Mouse (Mus musculus) liver, embryonic 15.5 days (tissue): ENCODE data around the gene Cyp1a1. TPM values are rescaled to one million over a fixed set of nuclear protein-coding genes. Genes with fewer than 3 reads are reported as not detected.

ENCODE experiments used
- ATAC-seq: fragments of 200-750 bp; cut with Nextera tagmentation; 2 replicates; pipeline ENCODE4 v1.8.0; 2017; ENCODE audit warnings: moderate number of reproducible peaks, mild to moderate bottlenecking, moderate library complexity; ENCODE audit not compliant: insufficient read depth
- H3K27ac ChIP-seq: fragments of 300-500 bp; sonication (generic); replicated peaks from 2 replicates; pipeline ENCODE4 v1.5.1; 2015; ENCODE audit warnings: mild to moderate bottlenecking, inconsistent platforms
- H3K27me3 ChIP-seq: fragments of 300-500 bp; sonication (generic); 2 replicates; pipeline ENCODE4 v1.6.1; 2015; ENCODE audit warnings: mild to moderate bottlenecking, inconsistent platforms
- H3K36me3 ChIP-seq: fragments of 300-500 bp; sonication (generic); replicated peaks from 2 replicates; pipeline ENCODE4 v1.6.1; 2015; ENCODE audit warnings: moderate library complexity, mild to moderate bottlenecking, inconsistent platforms
- H3K4me1 ChIP-seq: fragments of 300-500 bp; sonication (generic); replicated peaks from 2 replicates; pipeline ENCODE4 v1.6.1; 2015; ENCODE audit warnings: inconsistent platforms
- H3K4me2 ChIP-seq: fragments of 300-500 bp; sonication (generic); 2 replicates; pipeline ENCODE4 v1.6.1; 2015; ENCODE audit warnings: moderate library complexity, mild to moderate bottlenecking, inconsistent platforms
- H3K4me3 ChIP-seq: fragments of 300-500 bp; sonication (generic); replicated peaks from 2 replicates; pipeline ENCODE4 v1.5.1; 2015; ENCODE audit warnings: mild to moderate bottlenecking, inconsistent platforms
- H3K9ac ChIP-seq: fragments of 300-500 bp; sonication (generic); 2 replicates; pipeline ENCODE4 v1.6.1; 2015; ENCODE audit warnings: moderate library complexity, mild to moderate bottlenecking, inconsistent platforms
- H3K9me3 ChIP-seq: fragments of 300-500 bp; sonication (generic); replicated peaks from 2 replicates; pipeline ENCODE4 v1.6.1; 2016; ENCODE audit warnings: inconsistent platforms
- WGBS: fragments of 180-500 bp; shearing (Covaris S2); methylation state at CpG from one replicate; pipeline ENCODE4 v1.1.7; 2015; ENCODE audit warnings: mixed read lengths; ENCODE audit not compliant: insufficient replicate concordance; 5-methylcytosine and 5-hydroxymethylcytosine counted together
- polyA plus RNA-seq: library from polyadenylated mRNA; unstranded; fragments of >200 nt; fragmentation: Nextera tagmentation; extraction: Ambion mirVana; gene quantifications from 2 replicates; pipeline ENCODE4 v1.2.1, GENCODE M21; 2015

Cyp1a1 gene
- 0.13 and 0.16 TPM in 2 replicates for polyA plus RNA-seq

GRCm38 (mm10) chr9:57687751-57688150, at the start of gene Cyp1a1:
Cyp1a1 (plus strand) TSS chr9:57687928.
- H3K27ac ChIP-seq: no peak within 1 kb of the TSS
- no peak for ATAC-seq

GRCm38 (mm10) chr9:57638651-57639459, 48.9 kb upstream of the Cyp1a1 start:
- Histone ChIP-seq H3K4me1 (peaks cover 93% of the 10 kb centered on the region), H3K27me3 (no peaks in the 10 kb centered on the region), H3K36me3 (peaks cover 20% of the 10 kb centered on the region), H3K9ac (peak overlapping the region; percentile 19), H3K27ac (peak overlapping the region; percentile 96), H3K9me3 (no peaks in the 10 kb centered on the region), H3K4me3 (peak overlapping the region; percentile 24), H3K4me2 (peak overlapping the region; percentile 71)
- WGBS: 6% methylated on average over 8 of the region's 8 CpGs
- ATAC-seq: peak; percentile 80

More at GRCm38 (mm10) chr9:57687751-57688150, at the start of gene Cyp1a1:
- 74% methylated on average over 2 of the region's 2 CpGs for WGBS
- Histone ChIP-seq H3K4me1 (no peaks in the 10 kb centered on the region), H3K9me3 (no peaks in the 10 kb centered on the region), H3K4me3 (no peak within 1 kb of the TSS), H3K27me3 (peaks cover 6% of the 10 kb centered on the region), H3K4me2 (no peak within 1 kb of the TSS), H3K9ac (no peak within 1 kb of the TSS), H3K36me3 (no peaks in the 10 kb centered on the region)

DNA sequence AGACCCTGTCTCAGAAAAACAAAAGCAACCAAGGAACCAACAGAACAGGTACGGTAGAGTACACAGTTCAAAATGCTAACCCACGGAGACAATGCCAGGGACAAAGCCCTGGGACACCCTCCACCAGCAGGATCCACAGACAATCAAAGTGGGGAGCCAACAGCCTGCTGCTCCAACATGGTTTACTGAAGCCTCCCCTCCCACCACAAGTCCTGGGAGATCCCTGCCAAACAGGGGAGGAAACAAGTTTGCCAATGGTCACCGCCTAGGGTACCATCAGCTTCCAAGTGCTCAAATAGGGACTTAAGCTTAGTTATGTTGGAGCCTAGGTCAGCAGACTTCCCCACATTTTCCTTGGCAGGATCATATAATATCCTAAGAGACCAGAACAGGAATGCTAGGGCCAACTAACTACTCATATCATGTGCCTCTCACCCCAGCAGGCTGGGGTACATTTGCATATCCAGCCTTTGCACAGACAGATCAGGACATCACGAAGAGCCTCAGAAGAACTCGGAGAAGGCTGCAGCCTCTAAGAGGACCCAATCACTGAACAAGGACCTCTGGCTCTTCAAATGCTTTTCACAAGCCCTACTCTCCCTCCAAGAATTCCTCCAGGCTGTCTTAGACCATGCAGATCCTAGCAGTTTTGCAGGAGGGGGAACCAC, 47.9 kb upstream of the Cyp1a1 start:
- H3K9ac ChIP-seq: peak overlapping the region; percentile 40
- no peaks in the 10 kb centered on the region for H3K27me3 ChIP-seq
- H3K9me3 ChIP-seq: no peaks in the 10 kb centered on the region
- H3K27ac ChIP-seq: peak overlapping the region; percentile 96
- WGBS: 32% methylated on average over 5 of the region's 5 CpGs
- peak overlapping the region; percentile 47 for H3K4me3 ChIP-seq
- peak overlapping the region; percentile 71 for H3K4me2 ChIP-seq
- H3K4me1 ChIP-seq: peaks cover 93% of the 10 kb centered on the region
- ATAC-seq: no peak
- H3K36me3 ChIP-seq: peaks cover 14% of the 10 kb centered on the region; the same call in 1 of the 2 replicates

DNA sequence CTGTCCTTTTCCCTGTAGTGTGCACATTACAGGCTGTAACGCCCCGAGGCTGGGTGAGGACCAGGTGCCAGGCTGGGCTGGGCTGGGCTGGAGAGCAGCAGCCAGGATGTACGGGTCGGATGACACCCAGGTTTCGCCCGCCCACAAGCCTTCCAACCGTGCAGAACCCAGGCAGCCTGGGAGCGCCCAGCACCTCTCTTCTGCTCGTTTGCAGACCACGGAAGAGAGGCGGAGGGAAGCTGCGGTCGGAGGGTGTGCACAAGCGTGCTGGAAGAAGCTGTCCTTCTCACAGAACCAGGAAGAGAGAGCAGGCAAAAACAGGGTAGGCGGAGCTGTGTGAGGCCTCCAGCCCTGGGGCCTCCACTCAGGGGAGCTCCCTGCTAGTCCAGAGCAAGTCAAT, 47.3 kb upstream of the Cyp1a1 start:
- Histone ChIP-seq H3K9ac (peak overlapping the region; percentile 40), H3K4me2 (peak overlapping the region; percentile 71), H3K27ac (peak overlapping the region; percentile 96), H3K9me3 (no peaks in the 10 kb centered on the region), H3K27me3 (no peaks in the 10 kb centered on the region), H3K4me1 (peaks cover 95% of the 10 kb centered on the region), H3K4me3 (peak overlapping the region; percentile 47), H3K36me3 (peaks cover 14% of the 10 kb centered on the region; the same call in 1 of the 2 replicates)
- WGBS: 2% methylated on average over 15 of the region's 15 CpGs
- peak; percentile 40 for ATAC-seq

GRCm38 (mm10) chr9:57641022-57641421, 46.7 kb upstream of the Cyp1a1 start:
- no peak for ATAC-seq
- H3K4me3 ChIP-seq: peak overlapping the region; percentile 47; the same call in 1 of the 2 replicates
- whole genome bisulfite sequencing: 67% methylated on average over 1 of the region's 1 CpGs

DNA sequence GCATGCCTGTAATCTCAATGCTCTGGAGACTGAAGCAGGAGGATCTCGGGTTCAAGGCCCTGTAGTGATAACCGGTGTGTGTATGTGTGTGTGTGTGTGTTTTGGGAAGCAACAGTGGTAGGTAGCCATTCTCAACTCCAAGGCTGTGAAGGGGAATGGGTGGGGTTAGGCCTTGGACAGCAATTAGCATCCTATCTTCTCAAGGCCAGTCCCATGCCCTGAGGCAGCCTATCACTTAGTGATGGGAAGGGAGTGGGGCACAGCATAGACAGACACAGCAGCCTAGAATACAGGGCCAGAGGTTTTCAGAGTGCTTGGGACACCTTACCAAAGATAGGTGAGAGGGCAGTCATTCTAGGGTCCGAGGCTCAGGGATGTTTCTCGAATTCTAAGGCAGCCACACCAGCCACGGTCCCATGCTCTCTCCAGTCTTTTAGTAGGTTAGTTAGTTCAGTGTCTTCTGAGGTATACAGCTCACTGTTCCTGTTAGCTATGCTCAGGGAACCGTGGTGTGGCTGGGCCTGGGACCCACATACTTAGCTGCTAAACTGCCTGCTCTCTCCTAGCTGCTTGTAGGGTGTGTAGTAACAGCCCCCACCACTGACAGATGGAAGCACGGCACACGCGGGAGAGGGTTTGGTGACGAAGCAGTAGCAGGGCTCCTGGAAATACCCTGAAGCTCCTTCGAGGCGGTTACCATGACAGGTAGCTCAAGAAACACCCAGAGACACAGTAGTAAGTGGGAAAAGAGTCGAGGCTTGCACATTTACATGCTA, 45.8 kb upstream of the Cyp1a1 start:
- H3K36me3 ChIP-seq: peaks cover 10% of the 10 kb centered on the region; the same call in 1 of the 2 replicates
- no peak overlapping the region for H3K4me3 ChIP-seq
- H3K4me1 ChIP-seq: peaks cover 99% of the 10 kb centered on the region
- 59% methylated on average over 13 of the region's 13 CpGs for WGBS
- no peaks in the 10 kb centered on the region for H3K27me3 ChIP-seq
- H3K9me3 ChIP-seq: no peaks in the 10 kb centered on the region
- no peak for ATAC-seq
- no peak overlapping the region for H3K9ac ChIP-seq
- H3K4me2 ChIP-seq: no peak overlapping the region; the same call in none of the 2 replicates
- H3K27ac ChIP-seq: peak overlapping the region; percentile 96

More at GRCm38 (mm10) chr9:57641022-57641421, 46.7 kb upstream of the Cyp1a1 start:
- Histone ChIP-seq H3K4me1 (peaks cover 95% of the 10 kb centered on the region), H3K9ac (peak overlapping the region; percentile 40), H3K36me3 (peaks cover 10% of the 10 kb centered on the region; the same call in 1 of the 2 replicates), H3K4me2 (peak overlapping the region; percentile 71), H3K27me3 (no peaks in the 10 kb centered on the region), H3K27ac (peak overlapping the region; percentile 96), H3K9me3 (no peaks in the 10 kb centered on the region)

GRCm38 (mm10) chr9:57643169-57643855, 44.4 kb upstream of the Cyp1a1 start:
- no peaks in the 10 kb centered on the region for H3K9me3 ChIP-seq
- H3K4me2 ChIP-seq: peak overlapping the region; percentile 96
- no peak for ATAC-seq
- H3K27me3 ChIP-seq: no peaks in the 10 kb centered on the region
- peaks cover 10% of the 10 kb centered on the region; the same call in 1 of the 2 replicates for H3K36me3 ChIP-seq
- H3K4me3 ChIP-seq: peak overlapping the region; percentile 93
- peaks cover 92% of the 10 kb centered on the region for H3K4me1 ChIP-seq
- peak overlapping the region; percentile 96 for H3K9ac ChIP-seq
- WGBS: 14% methylated on average over 9 of the region's 9 CpGs
- H3K27ac ChIP-seq: peak overlapping the region; percentile 96

GRCm38 (mm10) chr9:57643856-57644180, 43.9 kb upstream of the Cyp1a1 start:
- Histone ChIP-seq H3K27ac (peak overlapping the region; percentile 96), H3K9ac (peak overlapping the region; percentile 96), H3K9me3 (no peaks in the 10 kb centered on the region), H3K4me1 (peaks cover 91% of the 10 kb centered on the region), H3K36me3 (peaks cover 10% of the 10 kb centered on the region; the same call in 1 of the 2 replicates), H3K27me3 (no peaks in the 10 kb centered on the region), H3K4me2 (peak overlapping the region; percentile 96), H3K4me3 (peak overlapping the region; percentile 93)
- peak; percentile 23; the same call in 1 of the 2 replicates for ATAC-seq
- WGBS: 7% methylated on average over 7 of the region's 7 CpGs

DNA sequence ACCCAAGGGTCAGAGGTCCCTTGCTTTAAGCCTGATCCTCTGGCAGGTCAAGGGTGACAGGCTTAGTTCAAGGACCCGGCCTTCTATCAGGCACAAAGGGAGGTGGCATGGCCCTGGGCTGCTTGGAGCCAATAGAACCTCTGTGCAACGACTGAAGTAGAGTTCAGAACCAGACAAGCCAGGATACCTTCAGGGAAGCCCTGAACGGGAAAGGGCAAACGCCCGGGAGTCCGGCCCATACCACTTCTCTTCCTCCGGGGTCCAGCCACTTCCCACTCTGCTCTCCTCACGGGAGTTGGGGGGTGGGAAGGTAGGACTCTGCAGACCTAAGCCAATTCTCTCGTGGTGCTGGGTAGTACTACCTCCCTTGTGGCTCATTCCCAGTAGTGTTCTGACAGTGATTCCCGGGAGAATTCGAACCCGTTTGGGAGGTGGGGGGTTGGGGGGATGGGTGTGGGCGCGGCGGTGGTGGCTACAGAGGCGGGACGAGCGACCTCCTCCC, 43.2 kb upstream of the Cyp1a1 start:
- H3K36me3 ChIP-seq: peaks cover 10% of the 10 kb centered on the region; the same call in 1 of the 2 replicates
- peaks cover 84% of the 10 kb centered on the region for H3K4me1 ChIP-seq
- peak overlapping the region; percentile 96 for H3K27ac ChIP-seq
- no peaks in the 10 kb centered on the region for H3K27me3 ChIP-seq
- ATAC-seq: no peak
- H3K9me3 ChIP-seq: no peaks in the 10 kb centered on the region
- H3K9ac ChIP-seq: peak overlapping the region; percentile 96
- WGBS: 0% methylated on average over 18 of the region's 18 CpGs
- H3K4me2 ChIP-seq: peak overlapping the region; percentile 96
- H3K4me3 ChIP-seq: peak overlapping the region; percentile 93
